Mouse (Mus musculus) kidney, adult 9 months (tissue): ENCODE results near the gene Fam186b.
"Not testable (repeated sequence)": the region's sequence is repeated elsewhere in the genome, so short reads cannot be mapped to it uniquely, and the experiment has no call there.

Experiments
- DNase-seq: peaks from one replicate; pipeline ENCODE4 v3.0.0; 2022

Fam186b gene

DNA sequence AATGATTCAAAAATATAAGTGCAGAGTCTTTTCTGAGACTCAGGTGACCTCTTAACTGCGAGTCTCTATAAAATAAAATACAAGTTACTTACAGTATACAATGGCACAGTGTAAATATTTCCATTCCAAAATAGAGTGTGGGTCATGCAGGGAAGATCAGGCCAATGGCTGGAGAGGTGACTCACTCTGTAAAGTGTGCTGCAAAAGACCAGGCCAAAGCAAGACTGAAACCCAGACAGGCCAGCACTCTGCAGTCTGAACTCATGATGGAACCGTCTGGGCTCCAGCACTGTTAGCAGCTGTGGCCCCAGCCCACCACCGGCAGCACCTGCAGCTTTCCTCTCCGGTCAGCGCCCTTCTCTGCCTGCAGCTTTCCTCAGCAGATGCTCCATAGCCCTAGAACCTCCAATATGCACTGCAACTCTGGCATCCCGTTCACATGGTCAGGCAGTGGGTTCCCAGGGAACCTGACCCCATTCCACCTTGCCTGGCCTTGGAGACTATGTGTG, 40.4 kb downstream of the Fam186b start:
- no peak for DNase-seq

GRCm38 (mm10) chr15:99254477-99255005, 41.1 kb downstream of the Fam186b start:
- DNase-seq, result no peak

DNA sequence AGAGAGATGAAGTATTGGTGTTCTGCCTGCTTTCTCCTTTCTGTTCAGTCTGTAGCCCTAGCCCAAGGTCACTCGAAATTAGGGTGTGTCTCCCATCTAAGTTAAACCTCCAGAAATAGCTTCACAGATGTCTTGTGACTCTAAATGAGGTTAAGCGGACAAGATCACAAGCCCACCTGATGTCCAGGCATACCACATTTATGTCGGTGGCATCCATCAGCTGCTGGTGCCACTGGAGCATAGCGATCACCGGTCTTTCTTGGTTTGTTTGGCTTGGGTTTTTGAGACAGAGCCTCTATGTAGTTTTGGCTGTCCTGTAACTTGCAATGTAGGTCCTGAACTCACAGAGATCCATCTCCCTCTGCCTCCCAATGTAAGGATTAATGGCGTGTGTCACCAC, 41.9 kb downstream of the Fam186b start:
- no peak for DNase-seq

DNA sequence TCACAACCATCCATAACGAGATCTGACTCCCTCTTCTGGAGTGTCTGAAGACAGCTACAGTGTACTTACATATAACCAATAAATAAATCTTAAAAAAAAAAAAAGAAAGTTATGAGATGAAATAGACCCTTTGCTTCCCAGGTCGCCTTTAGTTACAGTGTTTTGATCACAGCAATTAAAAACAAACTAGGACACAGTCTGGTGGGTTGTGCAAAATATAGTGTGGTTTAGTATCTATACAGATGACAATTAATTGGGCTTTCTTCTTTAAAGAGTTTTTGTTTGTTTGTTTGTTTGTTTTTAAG, 42.6 kb downstream of the Fam186b start:
- not testable (repeated sequence) for DNase-seq

DNA sequence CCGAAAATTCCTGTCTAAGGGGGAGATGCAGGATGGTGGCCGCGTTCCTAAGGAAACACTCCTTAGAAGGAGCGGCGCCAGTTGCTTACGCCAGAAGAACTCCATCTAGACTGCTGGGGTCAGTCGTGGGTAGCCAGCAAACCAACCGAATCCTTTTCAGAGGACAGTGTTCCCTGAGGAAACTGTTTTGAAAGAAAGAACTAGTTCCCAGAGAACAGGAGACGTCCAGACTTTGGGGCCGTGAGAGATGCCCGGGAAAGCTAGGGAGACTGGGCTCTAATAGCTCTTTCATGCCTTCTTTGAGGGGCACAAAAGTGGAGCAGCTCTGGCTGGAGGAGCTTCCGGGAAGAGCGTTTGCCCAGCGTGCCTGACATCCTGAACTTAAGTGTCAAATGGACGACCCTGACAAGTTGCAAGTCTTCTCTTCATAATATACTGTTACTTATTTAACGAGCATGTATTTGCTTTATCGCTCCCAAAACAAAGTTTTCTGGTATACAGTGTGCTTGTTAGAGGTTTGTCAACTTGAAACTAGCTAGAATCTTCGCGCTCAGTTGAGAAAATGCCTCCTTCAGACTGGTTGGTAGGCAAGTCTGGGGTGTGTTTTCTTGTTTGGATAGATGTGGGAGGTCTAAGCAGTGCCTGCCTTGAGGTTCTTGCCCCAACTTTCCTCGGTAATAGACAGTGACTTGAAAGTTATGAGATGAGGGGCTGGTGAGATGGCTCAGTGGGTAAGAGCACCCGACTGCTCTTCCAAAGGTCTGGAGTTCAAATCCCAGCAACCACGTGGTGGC, 43.1 kb downstream of the Fam186b start:
- no peak for DNase-seq

GRCm38 (mm10) chr15:99251626-99252380, 43.9 kb downstream of the Fam186b start, which contains the start of gene Mcrs1:
TSS of gene Mcrs1 (minus strand) at chr15:99251961.
- peak; percentile 99 for DNase-seq

- DNase-seq, result peak; percentile 42
Observed at GRCm38 (mm10) chr15:99251111-99251510, 44.6 kb downstream of the Fam186b start.

DNA sequence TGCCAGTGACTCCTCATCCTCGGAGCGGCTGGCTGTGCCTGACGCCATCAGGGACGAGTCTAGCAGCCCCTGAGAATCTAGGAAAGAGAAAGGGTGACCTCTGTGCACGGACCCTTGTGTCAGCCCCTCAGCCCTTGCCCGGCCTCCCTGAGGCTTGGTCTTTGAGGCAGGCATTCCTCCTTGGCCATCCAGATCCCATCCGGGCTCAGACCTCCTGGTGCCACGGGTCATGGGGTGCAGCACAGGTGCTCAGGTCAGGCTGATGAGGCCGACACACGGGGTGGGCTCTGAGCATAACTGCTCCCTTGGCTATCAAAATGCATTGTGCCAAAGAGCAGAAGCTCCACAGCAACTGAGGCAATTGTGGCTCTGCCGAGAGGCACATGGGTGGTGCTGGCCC, 45.8 kb downstream of the Fam186b start:
- DNase-seq, result no peak

DNA sequence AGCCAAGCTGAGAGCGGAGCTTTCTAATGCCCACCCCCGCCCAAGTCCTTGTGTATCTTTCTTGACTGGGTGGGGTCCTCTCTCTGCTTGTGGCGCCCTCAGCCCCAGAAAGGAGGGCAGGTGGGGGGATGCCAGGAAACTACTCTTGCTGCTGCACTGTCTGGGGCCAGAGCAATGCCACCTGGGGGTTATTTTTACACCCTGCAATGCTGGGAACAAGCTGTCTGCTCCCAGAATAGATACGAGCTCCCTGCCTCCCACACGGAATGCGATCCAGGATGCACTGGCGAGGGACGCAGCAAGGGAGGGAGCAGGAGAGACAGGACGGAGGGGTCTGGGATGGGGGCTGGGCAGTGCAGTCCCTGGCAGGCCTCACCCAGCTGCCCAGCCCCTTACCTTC, 46.7 kb downstream of the Fam186b start:
- DNase-seq, result no peak

DNA sequence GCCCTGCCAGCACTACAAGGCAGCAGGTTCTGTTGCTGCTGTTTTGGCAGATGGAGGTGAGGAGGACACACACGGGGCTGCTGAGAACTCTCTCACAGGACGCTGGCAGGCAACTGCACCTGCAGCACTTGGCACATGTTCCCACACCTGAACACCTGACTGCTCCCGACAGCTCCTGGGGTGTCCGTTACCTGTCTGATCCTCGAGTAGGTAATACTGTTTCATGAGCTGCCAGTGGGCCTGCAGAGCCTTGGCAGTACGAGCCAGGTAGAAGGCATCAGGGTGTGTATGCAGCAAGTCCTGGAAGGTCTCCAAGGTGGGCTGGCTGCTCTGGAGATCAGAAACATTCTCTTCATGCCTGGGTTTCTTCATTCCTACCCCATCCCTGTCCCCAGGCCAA, 49.0 kb downstream of the Fam186b start:
- DNase-seq, result not testable (repeated sequence)

DNA sequence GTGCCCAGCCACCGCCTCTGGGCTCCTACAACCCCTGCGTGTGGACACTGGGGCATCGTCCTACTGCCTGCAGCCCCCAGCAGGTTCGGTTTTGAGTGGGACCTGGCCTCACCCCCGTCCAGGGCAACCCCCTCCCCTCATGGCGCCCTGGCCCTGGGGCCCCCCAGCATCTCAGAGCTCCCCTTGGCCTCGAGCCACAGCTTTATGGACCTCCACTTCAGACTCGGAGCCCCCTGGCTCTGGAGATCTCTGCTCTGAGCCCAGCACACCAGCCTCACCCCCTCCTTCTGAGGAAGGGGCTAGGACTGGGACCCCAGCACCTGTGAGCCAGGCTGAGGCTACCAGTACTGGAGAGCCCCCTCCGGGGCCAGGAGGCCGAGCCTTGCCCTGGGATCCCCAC, 53.6 kb downstream of the Fam186b start:
- DNase-seq, result no peak

DNA sequence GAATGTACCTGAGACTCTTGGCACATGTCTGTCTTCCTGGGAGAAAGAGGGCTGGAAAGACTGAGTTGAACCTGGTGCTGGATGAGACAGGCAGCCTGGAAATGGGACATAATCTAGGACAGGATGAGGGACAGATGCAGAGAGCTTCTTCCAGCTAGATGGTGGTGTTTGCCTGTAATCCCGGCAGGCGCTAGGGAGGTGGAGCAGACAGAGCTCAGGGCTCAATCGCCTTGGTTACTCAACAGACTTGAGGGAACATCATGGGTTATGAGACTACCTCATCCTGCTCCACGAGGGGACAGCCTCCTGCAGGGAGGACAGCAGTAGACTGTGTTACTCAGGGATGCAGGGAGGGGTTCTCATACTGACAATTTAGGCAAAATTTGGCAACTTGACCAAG, 54.4 kb downstream of the Fam186b start:
- no peak for DNase-seq

DNA sequence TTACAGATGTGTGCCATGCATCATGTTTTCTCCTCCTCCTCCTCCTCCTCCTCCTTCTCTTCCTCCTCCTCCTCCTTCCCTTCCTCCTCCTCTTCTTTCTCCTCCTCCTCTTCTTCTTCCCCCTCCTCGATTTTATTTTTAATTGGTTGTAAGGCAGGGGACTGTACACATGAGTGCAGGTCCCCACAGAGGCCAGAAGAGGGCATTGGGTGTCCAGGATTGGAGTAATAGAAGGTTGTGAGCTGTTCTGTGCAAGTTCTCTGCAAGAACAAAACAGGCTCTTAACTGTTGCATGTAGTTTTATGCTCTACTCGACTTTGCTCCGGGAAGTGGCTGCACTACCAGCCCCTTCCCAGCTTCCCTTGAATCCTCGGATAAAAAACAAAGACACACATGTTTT, 55.6 kb downstream of the Fam186b start:
- no peak for DNase-seq

DNA sequence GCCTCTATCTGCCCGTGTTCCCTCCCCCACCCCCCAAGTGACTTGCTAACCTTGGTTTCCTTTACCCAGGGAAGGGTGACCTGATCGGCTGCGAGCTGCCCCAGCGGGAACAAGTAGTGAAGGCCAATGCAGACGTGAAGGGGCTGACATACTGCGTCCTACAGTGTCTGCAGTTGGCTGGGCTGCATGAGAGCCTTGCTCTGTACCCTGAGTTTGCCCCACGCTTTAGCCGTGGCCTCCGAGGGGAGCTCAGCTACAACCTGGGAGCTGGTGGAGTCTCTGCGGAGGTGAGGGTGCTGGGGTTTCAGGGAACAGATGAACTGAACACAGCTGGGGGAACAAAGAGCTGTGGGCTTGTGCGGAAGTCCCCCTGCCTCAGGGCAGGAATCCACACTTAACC, 57.7 kb downstream of the Fam186b start:
- DNase-seq, result no peak

- DNase-seq, result no peak
Observed at GRCm38 (mm10) chr15:99234326-99235010, 61.2 kb downstream of the Fam186b start.

GRCm38 (mm10) chr15:99233719-99234118, 62.0 kb downstream of the Fam186b start:
- no peak for DNase-seq

DNA sequence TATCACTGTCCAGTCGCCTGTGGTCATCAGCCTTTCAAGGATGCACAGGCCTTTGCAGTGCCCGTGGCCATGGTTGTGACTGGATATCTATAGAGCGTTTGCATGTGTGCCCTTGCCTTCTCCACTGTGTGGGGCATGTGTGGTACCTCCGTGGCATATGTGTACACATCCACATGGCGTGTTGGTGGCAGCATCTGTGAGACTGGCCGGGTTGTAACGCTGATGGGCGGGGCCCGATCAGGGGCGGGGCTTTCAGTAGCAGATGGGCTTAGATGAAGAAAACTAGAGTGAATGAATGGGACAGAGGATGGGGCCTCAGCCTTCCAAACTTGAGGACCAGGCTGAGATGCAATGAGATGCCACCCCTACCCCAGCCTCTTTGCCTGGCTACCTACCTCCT, 63.7 kb downstream of the Fam186b start:
- DNase-seq, result no peak

DNA sequence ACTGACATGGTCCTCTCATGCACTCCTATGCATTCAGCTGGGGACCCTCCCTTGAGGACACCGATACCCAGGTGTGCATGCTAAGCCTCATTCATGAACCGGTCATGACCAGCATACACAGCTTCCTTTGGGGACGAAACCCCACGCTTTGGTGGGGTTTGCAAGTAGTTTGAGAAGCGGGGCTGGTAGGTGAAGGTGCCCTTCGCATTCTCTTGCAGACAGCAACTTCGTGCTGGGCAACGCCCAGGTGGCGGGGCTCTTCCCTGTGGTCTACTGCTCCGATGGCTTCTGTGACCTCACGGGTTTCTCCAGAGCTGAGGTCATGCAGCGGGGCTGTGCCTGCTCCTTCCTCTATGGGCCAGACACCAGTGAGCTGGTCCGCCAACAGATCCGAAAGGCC, 69.6 kb downstream of the Fam186b start:
- DNase-seq, result no peak

GRCm38 (mm10) chr15:99225081-99225810, 70.4 kb downstream of the Fam186b start:
- DNase-seq, result no peak

DNA sequence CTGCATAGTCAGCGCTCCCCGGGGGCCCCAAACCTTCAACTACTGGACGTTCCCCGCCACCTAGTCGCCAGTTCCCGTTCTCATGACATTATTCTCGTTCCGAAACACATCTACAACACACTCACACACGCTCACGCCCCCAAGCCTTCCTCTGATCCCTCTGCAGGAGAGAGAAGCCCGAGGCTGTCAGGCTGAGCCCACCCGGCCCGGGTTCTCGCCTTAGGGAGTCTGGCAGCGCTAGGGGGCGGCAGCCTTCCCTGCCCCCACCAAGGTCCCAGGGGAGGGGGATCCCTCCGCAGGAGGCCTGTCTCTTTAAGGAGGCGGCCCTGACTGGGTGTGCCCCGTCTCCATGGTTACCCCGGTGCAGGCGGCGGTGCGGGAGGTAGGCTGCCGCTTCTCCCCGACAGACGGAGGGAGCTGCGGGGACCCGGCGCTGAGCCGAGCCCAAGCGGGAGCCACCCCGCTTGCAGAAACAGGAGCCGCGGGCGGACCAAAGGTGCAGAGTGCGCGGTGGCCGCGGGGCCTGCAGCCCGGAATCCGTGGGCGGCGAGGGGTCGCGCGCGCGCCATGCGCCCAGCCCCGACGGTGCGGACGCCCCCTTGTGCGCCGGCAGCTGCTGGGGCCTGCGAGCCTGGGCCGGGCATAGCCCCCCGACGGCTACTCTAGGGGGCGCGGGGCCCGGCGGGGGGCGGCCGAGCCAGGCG, 71.3 kb downstream of the Fam186b start, which contains the start of gene Kcnh3:
Gene Kcnh3, plus strand, starts transcription at position 654 of the 704 bp plus-strand sequence.
- peak; percentile 33 for DNase-seq

DNA sequence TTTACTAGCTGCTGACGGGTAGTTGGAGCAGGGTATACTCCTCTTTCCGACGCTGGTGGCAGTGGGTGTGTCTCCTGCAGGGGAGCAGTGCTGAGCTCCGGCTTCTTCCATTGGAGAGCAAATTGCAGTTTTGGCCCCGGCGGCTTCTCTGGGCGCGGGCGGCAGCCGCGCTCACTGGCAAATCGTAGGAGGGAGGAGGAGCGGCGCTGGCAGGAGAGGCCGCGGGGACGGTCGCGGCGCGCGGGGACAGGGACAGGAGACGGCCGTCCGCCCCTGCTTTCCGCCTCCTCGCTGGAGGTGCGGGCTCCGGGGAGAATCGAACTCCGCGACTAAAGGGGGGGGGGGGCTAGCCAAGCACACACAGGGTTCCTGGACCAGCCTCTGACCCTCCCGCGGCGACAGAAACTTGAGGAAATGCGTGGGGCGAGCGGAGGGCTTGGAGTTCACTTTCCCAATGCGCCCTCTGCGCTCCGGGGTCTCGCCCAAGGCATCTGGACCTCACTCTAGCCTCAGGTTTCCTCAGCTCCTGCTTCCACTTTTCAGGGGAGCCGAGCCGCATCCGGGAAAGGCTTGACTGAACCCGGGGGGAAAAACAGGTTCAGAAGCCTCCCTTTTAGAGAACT, 72.0 kb downstream of the Fam186b start:
- peak; percentile 6 for DNase-seq
